Mouse (Mus musculus) heart, embryonic 13.5 days (tissue): ENCODE measurements around the gene Kif1a. TPM values are rescaled to one million over a fixed set of nuclear protein-coding genes. Genes with fewer than 3 reads are reported as not detected.

Experiments used
- polyA plus RNA-seq: library from polyadenylated mRNA; unstranded; fragments of >200 nt; fragmentation: Nextera tagmentation; extraction: Ambion mirVana; gene quantifications from 2 replicates; pipeline ENCODE4 v1.2.1, GENCODE M21; 2015

Kif1a gene
- polyA plus RNA-seq, 1 experiment from 2014 or later = 9.7 TPM

Other genes starting within 250 kb of the Kif1a start
- 0.12 and 0.17 TPM in 2 replicates for gene Ankmy1, start 199.0 kb downstream of the Kif1a start, polyA plus RNA-seq
- 9.8 and 12.8 TPM in 2 replicates for gene Dusp28, start 195.0 kb downstream of the Kif1a start, polyA plus RNA-seq
- 30.9 and 31.0 TPM in 2 replicates for gene Rnpepl1, start 191.2 kb downstream of the Kif1a start, polyA plus RNA-seq
- gene Capn10, start 167.6 kb downstream of the Kif1a start, polyA plus RNA-seq = 14.9 and 15.8 TPM in 2 replicates
- 0.14 and 0.48 TPM in 2 replicates for gene Gpr35, start 151.1 kb downstream of the Kif1a start, polyA plus RNA-seq
- not detected in 2 replicates for gene Aqp12, start 95.6 kb downstream of the Kif1a start, polyA plus RNA-seq
- 0.27 TPM in 1 of 2 replicates, not detected in the other for gene Agxt, start 33.3 kb upstream of the Kif1a start, polyA plus RNA-seq
- 0.12 and 0.24 TPM in 2 replicates for gene 2310007B03Rik, start 59.0 kb upstream of the Kif1a start, polyA plus RNA-seq
- gene Crocc2, start 66.8 kb upstream of the Kif1a start, polyA plus RNA-seq = 0.17 and 0.31 TPM in 2 replicates
- gene Sned1, start 133.9 kb upstream of the Kif1a start, polyA plus RNA-seq = 3.8 and 5.0 TPM in 2 replicates
- gene Mterf4, start 204.0 kb upstream of the Kif1a start, polyA plus RNA-seq = 19.9 and 21.8 TPM in 2 replicates
- 49.2 and 51.8 TPM in 2 replicates for gene Ppp1r7, start 240.9 kb upstream of the Kif1a start, polyA plus RNA-seq
- 7.5 and 7.6 TPM in 2 replicates for gene Pask, start 241.5 kb upstream of the Kif1a start, polyA plus RNA-seq